Mouse (Mus musculus) C2C12 (cell line): ENCODE results near the gene Hspa1l. TPM values are rescaled to one million over a fixed set of nuclear protein-coding genes. Genes with fewer than 3 reads are reported as not detected.
A peak's percentile ranks its signal among the peaks of the same experiment; 100 is the strongest.
"Not testable (repeated sequence)": the region's sequence is repeated elsewhere in the genome, so short reads cannot be mapped to it uniquely, and the experiment has no call there.

Source experiments
- H3K27me3 ChIP-seq: one replicate; pipeline ENCODE4 v1.6.1; 2011; ENCODE audit not compliant: control insufficient read depth, insufficient read depth, insufficient read length
- H3K36me3 ChIP-seq: one replicate; pipeline ENCODE4 v1.6.1; 2011; ENCODE audit not compliant: control insufficient read depth, insufficient read depth
- H3K4me3 ChIP-seq: one replicate; pipeline ENCODE4 v1.5.1; 2011; ENCODE audit warnings: mild to moderate bottlenecking, control low read depth; ENCODE audit not compliant: poor library complexity, insufficient read depth, severe bottlenecking
- H3K79me2 ChIP-seq: one replicate; pipeline ENCODE4 v1.6.1; 2011; ENCODE audit not compliant: control insufficient read depth, insufficient read depth
- H3K79me3 ChIP-seq: one replicate; pipeline ENCODE4 v1.6.1; 2011; ENCODE audit warnings: low read depth, control low read depth
- H3ac ChIP-seq: one replicate; pipeline ENCODE3; 2011; ENCODE audit warnings: low read depth; ENCODE audit not compliant: control insufficient read depth, insufficient read length
- CEBPB ChIP-seq: IDR thresholded peaks from one replicate; pipeline ENCODE4 v1.6.1; 2011; ENCODE audit warnings: low read depth, mild to moderate bottlenecking, control low read depth, moderate library complexity
- CTCF ChIP-seq: IDR thresholded peaks from one replicate; pipeline ENCODE4 v1.5.1; 2011; ENCODE audit not compliant: control insufficient read depth, insufficient read depth, insufficient read length
- FOSL1 ChIP-seq: IDR thresholded peaks from one replicate; pipeline ENCODE4 v1.8.0; 2011; ENCODE audit warnings: mild to moderate bottlenecking, low read length; ENCODE audit not compliant: poor library complexity, insufficient read depth, severe bottlenecking
- MAX ChIP-seq: IDR thresholded peaks from one replicate; pipeline ENCODE4 v1.6.1; 2011; ENCODE audit warnings: mild to moderate bottlenecking, control low read depth
- MYOD1 ChIP-seq: IDR thresholded peaks from one replicate; pipeline ENCODE4 v1.6.1; 2011; ENCODE audit warnings: low read depth; ENCODE audit not compliant: control insufficient read depth, insufficient read length
- MYOG ChIP-seq: IDR thresholded peaks from one replicate; pipeline ENCODE4 v1.6.1; 2011; ENCODE audit not compliant: control insufficient read depth, insufficient read length; ENCODE audit errors: extremely low read depth
- USF1 ChIP-seq: IDR thresholded peaks from one replicate; pipeline ENCODE4 v1.6.1; 2011; ENCODE audit warnings: low read depth, mild to moderate bottlenecking, control low read depth, moderate library complexity
- polyA plus RNA-seq: library from polyadenylated mRNA; unstranded; fragments of >200 nt; fragmentation: generic; extraction: Trizol; gene quantifications from one replicate; pipeline ENCODE4 v1.2.1, GENCODE M21; 2012; ENCODE audit warnings: missing spikeins

Gene Hspa1l
- polyA plus RNA-seq, 1 experiment, result 0.99 TPM

- Histone ChIP-seq H3K79me2 (peaks cover 48% of the 10 kb centered on the region), H3K79me3 (peaks cover 33% of the 10 kb centered on the region), H3ac (no peak overlapping the region), H3K36me3 (peaks cover 27% of the 10 kb centered on the region), H3K4me3 (no peak overlapping the region), H3K27me3 (no peaks in the 10 kb centered on the region)
- TF ChIP-seq FOSL1 (no peak), MAX (no peak), MYOD1 (no peak), USF1 (no peak), CTCF (no peak), MYOG (no peak), CEBPB (no peak)
Measured at GRCm38 (mm10) chr17:34997142-34997483, 24.6 kb downstream of the Hspa1l start.

- peak overlapping the region; percentile 52 for H3K4me3 ChIP-seq
Measured at GRCm38 (mm10) chr17:34998526-34999430, 26.3 kb downstream of the Hspa1l start.

GRCm38 (mm10) chr17:34999871-35000716, 27.6 kb downstream of the Hspa1l start:
- not testable (repeated sequence) for H3K27me3 ChIP-seq
- Histone ChIP-seq H3K79me2 (peaks cover 78% of the 10 kb centered on the region), H3K79me3 (peaks cover 61% of the 10 kb centered on the region), H3ac (peak overlapping the region; percentile 99), H3K4me3 (peak overlapping the region; percentile 83), H3K36me3 (peaks cover 36% of the 10 kb centered on the region)
- peak; percentile 84 for TF ChIP-seq USF1

More at GRCm38 (mm10) chr17:34998526-34999430, 26.3 kb downstream of the Hspa1l start:
- Histone ChIP-seq H3ac (no peak overlapping the region), H3K79me2 (peaks cover 65% of the 10 kb centered on the region), H3K36me3 (peaks cover 24% of the 10 kb centered on the region), H3K79me3 (peaks cover 49% of the 10 kb centered on the region), H3K27me3 (no peaks in the 10 kb centered on the region)
- TF ChIP-seq MAX (no peak), USF1 (no peak), MYOG (no peak), CTCF (no peak), MYOD1 (no peak), FOSL1 (no peak), CEBPB (no peak)

- TF ChIP-seq MAX (peak; percentile 99), FOSL1 (no peak), MYOD1 (no peak), CEBPB (no peak), CTCF (no peak), USF1 (peak; percentile 6), MYOG (no peak)
- H3K79me3 ChIP-seq, result peaks cover 69% of the 10 kb centered on the region
- peaks cover 86% of the 10 kb centered on the region for H3K79me2 ChIP-seq
- no peaks in the 10 kb centered on the region for H3K27me3 ChIP-seq
- peak within 1 kb of the TSS; percentile 99 for H3ac ChIP-seq
- H3K36me3 ChIP-seq, result peaks cover 43% of the 10 kb centered on the region
- peak within 1 kb of the TSS; percentile 83 for H3K4me3 ChIP-seq
Measured at GRCm38 (mm10) chr17:35000717-35001451, 28.4 kb downstream of the Hspa1l start, which contains the start of gene Vars. Vars (plus strand) TSS chr17:35000987.

GRCm38 (mm10) chr17:35001452-35002152, 29.1 kb downstream of the Hspa1l start:
- Histone ChIP-seq H3K4me3 (peak overlapping the region; percentile 83), H3ac (peak overlapping the region; percentile 99), H3K27me3 (no peaks in the 10 kb centered on the region), H3K79me2 (peaks cover 91% of the 10 kb centered on the region), H3K36me3 (peaks cover 49% of the 10 kb centered on the region), H3K79me3 (peaks cover 74% of the 10 kb centered on the region)
- TF ChIP-seq CTCF (no peak), USF1 (no peak), CEBPB (peak; percentile 36), MYOD1 (no peak), MYOG (no peak), FOSL1 (no peak)
